Mouse (Mus musculus): ENCODE measurements around the gene Spag6. TPM values are rescaled to one million over a fixed set of nuclear protein-coding genes. Genes with fewer than 3 reads are reported as not detected.

The Spag6 gene
- polyA plus RNA-seq, 1 experiment, result 5.0 TPM

Other genes with a start within 250 kb of the Spag6 start
- 136 and 141 TPM in 2 replicates for gene Commd3, start 21.6 kb upstream of the Spag6 start, polyA plus RNA-seq (2012; rRNA removed)
- gene Bmi1, start 17.0 kb upstream of the Spag6 start, polyA plus RNA-seq (2012; rRNA removed), result 51.2 and 52.8 TPM in 2 replicates

All from frontal cortex, adult 2 months (tissue).